Mouse (Mus musculus) layer of hippocampus, adult 18-20 months (tissue): ENCODE results near the gene Ercc2. TPM values are rescaled to one million over a fixed set of nuclear protein-coding genes. Genes with fewer than 3 reads are reported as not detected.

Experiments
- DNase-seq, 2 experiments: peaks; one replicate each; pipeline ENCODE4 v3.0.0; 2022; ENCODE audit warnings: low spot score in 2 of 2
- microRNA-seq, 2 experiments: library from miRNA; unstranded; fragments of <30 nt; microRNA quantifications; one replicate each; pipeline ENCODE4 v1.2.0; 2021
- total RNA-seq, 2 experiments: library from RNA; stranded (reverse); gene quantifications; 2 replicates each; pipeline ENCODE4 v1.2.3; 2021

Ercc2 gene
- total RNA-seq, 2 experiments from 2014 or later, result 37.5 to 38.3 TPM

DNA sequence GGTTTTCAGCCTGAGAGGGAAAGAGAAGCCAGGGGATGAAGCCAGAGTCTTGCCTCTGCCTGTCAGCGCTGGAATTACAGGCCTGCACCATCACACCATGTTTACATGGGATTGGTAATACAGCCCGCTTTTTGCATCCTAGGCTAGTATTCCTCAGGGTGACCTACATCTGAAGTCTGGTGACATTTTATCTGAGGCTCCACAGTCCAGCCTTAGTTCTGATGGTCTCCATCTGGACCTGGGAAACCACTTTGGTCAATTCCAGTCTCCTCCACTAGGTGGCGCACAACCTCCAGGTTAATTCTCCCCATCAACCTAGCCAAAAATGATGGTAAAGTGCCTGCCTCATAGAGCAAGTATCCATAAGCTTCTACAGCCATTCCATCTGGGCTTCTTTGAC lies 61.5 kb downstream of the Ercc2 start:
- peak; percentile 60 to 92 for DNase-seq

DNA sequence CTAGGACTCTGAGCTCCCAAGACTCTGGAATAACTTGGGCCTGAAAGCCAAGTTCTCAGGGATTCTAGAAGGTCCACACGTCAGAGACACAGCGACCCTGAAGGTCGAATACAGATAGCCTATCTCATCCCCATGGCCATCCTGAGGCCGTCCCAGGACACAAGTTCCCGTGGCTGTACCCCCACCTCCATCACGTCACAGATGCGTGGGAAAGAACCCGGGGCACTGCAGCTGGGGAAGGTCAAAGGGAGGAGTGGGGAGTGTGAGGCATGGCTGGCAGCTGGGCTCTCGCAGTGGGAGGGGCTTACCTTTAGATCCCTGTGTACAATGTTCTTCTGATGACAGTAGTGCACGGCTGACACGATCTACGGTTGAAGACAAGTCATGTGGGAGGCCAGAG lies 63.0 kb downstream of the Ercc2 start:
- no peak for DNase-seq

Small RNA genes lying within 50 kb of the gene (microRNA-seq; reads per million reads assigned to microRNA genes)
- 0 reads per million in 2 experiments for gene Mir343

Other genes with a start within 250 kb of the Ercc2 start
- gene Qpctl, start 232.7 kb upstream of the Ercc2 start, total RNA-seq, result 10 to 100 TPM; 17.1 to 18.7 TPM
- gene Snrpd2, start 232.3 kb upstream of the Ercc2 start, total RNA-seq, result 10 to 100 TPM; 79.7 to 82.8 TPM
- 1 to 10 TPM; 1.3 to 1.4 TPM for gene Gipr, start 215.9 kb upstream of the Ercc2 start, total RNA-seq
- 100 to 1,000 TPM; 160 to 178 TPM for gene Eml2, start 205.6 kb upstream of the Ercc2 start, total RNA-seq
- gene Gpr4, start 169.5 kb upstream of the Ercc2 start, total RNA-seq, result 1 to 10 TPM; 1.3 to 1.4 TPM
- gene Opa3, start 153.7 kb upstream of the Ercc2 start, total RNA-seq, result 10 to 100 TPM; 41.3 to 42.6 TPM
- gene Vasp, start 110.2 kb upstream of the Ercc2 start, total RNA-seq, result 10 to 100 TPM; 14.2 to 17.0 TPM
- not detected for gene Ppm1n, start 101.9 kb upstream of the Ercc2 start, total RNA-seq
- gene Rtn2, start 99.4 kb upstream of the Ercc2 start, total RNA-seq, result 10 to 100 TPM; 92.8 to 95.6 TPM
- gene Fosb, start 72.0 kb upstream of the Ercc2 start, total RNA-seq, result 10 to 100 TPM; 20.4 to 26.6 TPM
- gene Ercc1, start 37.2 kb upstream of the Ercc2 start, total RNA-seq, result 10 to 100 TPM; 47.7 to 49.0 TPM
- gene Cd3eap, start 22.5 kb upstream of the Ercc2 start, total RNA-seq, result 10 to 100 TPM; 19.9 to 21.0 TPM
- 1 to 10 TPM; 6.3 to 7.8 TPM for gene Ppp1r13l, start 22.3 kb upstream of the Ercc2 start, total RNA-seq
- gene Klc3, start 22.1 kb downstream of the Ercc2 start, total RNA-seq, result 1 to 10 TPM; 4.5 to 5.5 TPM
- not detected for gene Ckm, start 22.8 kb downstream of the Ercc2 start, total RNA-seq
- gene Mark4, start 76.8 kb downstream of the Ercc2 start, total RNA-seq, result 10 to 100 TPM; 88.3 to 92.0 TPM
- gene Exoc3l2, start 81.3 kb downstream of the Ercc2 start, total RNA-seq, result under 1 TPM; 0.38 to 0.59 TPM
- gene Bloc1s3, start 126.4 kb downstream of the Ercc2 start, total RNA-seq, result 1 to 10 TPM; 6.1 to 6.3 TPM
- 10 to 100 TPM; 20.7 to 21.5 TPM for gene Trappc6a, start 126.4 kb downstream of the Ercc2 start, total RNA-seq
- under 1 TPM; 0.56 to 0.57 TPM for gene Nkpd1, start 135.8 kb downstream of the Ercc2 start, total RNA-seq
- gene Ppp1r37, start 181.1 kb downstream of the Ercc2 start, total RNA-seq, result 100 to 1,000 TPM; 122 to 129 TPM
- under 1 TPM; 0.74 to 0.89 TPM for gene Zfp296, start 195.3 kb downstream of the Ercc2 start, total RNA-seq
- gene Gemin7, start 195.6 kb downstream of the Ercc2 start, total RNA-seq, result 10 to 100 TPM; 44.4 to 45.6 TPM
- gene Clasrp, start 222.5 kb downstream of the Ercc2 start, total RNA-seq, result 10 to 100 TPM; 79.5 to 81.8 TPM
- 1 to 10 TPM; 9.1 to 9.7 TPM for gene Relb, start 247.4 kb downstream of the Ercc2 start, total RNA-seq